Mouse (Mus musculus) myocyte (in vitro differentiated cells): Measurements from ENCODE around the gene Hoxc5.

Experiments used
- E2F4 ChIP-seq: IDR thresholded peaks from one replicate; pipeline ENCODE4 v1.6.1; 2011; ENCODE audit warnings: mild to moderate bottlenecking, control low read depth, moderate library complexity; ENCODE audit not compliant: insufficient read depth
- MAX ChIP-seq: IDR thresholded peaks from one replicate; pipeline ENCODE4 v1.6.1; 2011; ENCODE audit warnings: low read depth, mild to moderate bottlenecking, control low read depth

- TF ChIP-seq E2F4 (no peak), MAX (no peak)
These were observed at the start of gene Hoxc5 for GRCm38 (mm10) chr15:102967312-102967510.
